Mouse (Mus musculus): ENCODE results near the gene Snrnp70. TPM values are rescaled to one million over a fixed set of nuclear protein-coding genes. Genes with fewer than 3 reads are reported as not detected.
"Not testable (repeated sequence)": the region's sequence is repeated elsewhere in the genome, so short reads cannot be mapped to it uniquely, and the experiment has no call there.

Snrnp70 gene
- polyA plus RNA-seq, 1 experiment from 2014 or later = 62.0 TPM

- ATAC-seq (ENCODE audit: low FRiP score) = no peak
- Histone ChIP-seq H3K9me3 (ENCODE audit: control insufficient read depth, low read length) (no peaks in the 10 kb centered on the region), H3K4me1 (ENCODE audit: control insufficient read depth, insufficient read depth, low read length) (peaks cover 16% of the 10 kb centered on the region), H3K4me2 (no peak overlapping the region), H3K9ac (ENCODE audit: low read length) (no peak overlapping the region), H3K4me3 (ENCODE audit: low read depth, low read length) (no peak overlapping the region), H3K36me3 (ENCODE audit: control insufficient read depth, insufficient read depth, low read length) (no peaks in the 10 kb centered on the region), H3K27me3 (ENCODE audit: control insufficient read depth, insufficient read depth, low read length) (peaks cover 35% of the 10 kb centered on the region), H3K27ac (ENCODE audit: low read depth, low read length) (no peak overlapping the region)
- 81% methylated on average over 2 of the region's 2 CpGs for WGBS
- no peak for DNase-seq (ENCODE audit: low spot score, missing footprints)
Observed at GRCm38 (mm10) chr7:45363983-45364382, 31.6 kb downstream of the Snrnp70 start.

- no peak overlapping the region for H3K4me2 ChIP-seq
- H3K4me1 ChIP-seq (ENCODE audit: control insufficient read depth, insufficient read depth, low read length) = peaks cover 12% of the 10 kb centered on the region
- no peak overlapping the region for H3K27ac ChIP-seq (ENCODE audit: low read depth, low read length)
- no peak overlapping the region for H3K4me3 ChIP-seq (ENCODE audit: low read depth, low read length)
- no peak for ATAC-seq (ENCODE audit: low FRiP score)
- no peaks in the 10 kb centered on the region for H3K9me3 ChIP-seq (ENCODE audit: control insufficient read depth, low read length)
- no peaks in the 10 kb centered on the region for H3K36me3 ChIP-seq (ENCODE audit: control insufficient read depth, insufficient read depth, low read length)
- DNase-seq (ENCODE audit: low spot score, missing footprints) = peak; percentile 87
- 5% methylated on average over 13 of the region's 13 CpGs for WGBS
- peaks cover 24% of the 10 kb centered on the region for H3K27me3 ChIP-seq (ENCODE audit: control insufficient read depth, insufficient read depth, low read length)
- H3K9ac ChIP-seq (ENCODE audit: low read length) = no peak overlapping the region
Observed at GRCm38 (mm10) chr7:45362801-45363200, 32.7 kb downstream of the Snrnp70 start.

GRCm38 (mm10) chr7:45361243-45361804 lies 34.2 kb downstream of the Snrnp70 start:
- Histone ChIP-seq H3K36me3 (ENCODE audit: control insufficient read depth, insufficient read depth, low read length) (no peaks in the 10 kb centered on the region), H3K9ac (ENCODE audit: low read length) (peak overlapping the region; percentile 65), H3K4me1 (ENCODE audit: control insufficient read depth, insufficient read depth, low read length) (peaks cover 10% of the 10 kb centered on the region), H3K9me3 (ENCODE audit: control insufficient read depth, low read length) (no peaks in the 10 kb centered on the region), H3K4me3 (ENCODE audit: low read depth, low read length) (peak overlapping the region; percentile 40), H3K4me2 (peak overlapping the region; percentile 76), H3K27me3 (ENCODE audit: control insufficient read depth, insufficient read depth, low read length) (peaks cover 24% of the 10 kb centered on the region), H3K27ac (ENCODE audit: low read depth, low read length) (no peak overlapping the region)
- under 1% methylated on average over 43 of the region's 43 CpGs for WGBS
- ATAC-seq (ENCODE audit: low FRiP score) (peak; percentile 89), DNase-seq (ENCODE audit: low spot score, missing footprints) (peak; percentile 98)

- H3K9me3 ChIP-seq (ENCODE audit: control insufficient read depth, low read length) = no peaks in the 10 kb centered on the region
- no peak overlapping the region for H3K4me3 ChIP-seq (ENCODE audit: low read depth, low read length)
- ATAC-seq (ENCODE audit: low FRiP score) (no peak), DNase-seq (ENCODE audit: low spot score, missing footprints) (no peak)
- H3K4me1 ChIP-seq (ENCODE audit: control insufficient read depth, insufficient read depth, low read length) = peaks cover 6% of the 10 kb centered on the region
- no peaks in the 10 kb centered on the region for H3K36me3 ChIP-seq (ENCODE audit: control insufficient read depth, insufficient read depth, low read length)
- WGBS = 54% methylated on average over 18 of the region's 18 CpGs
- no peak overlapping the region for H3K9ac ChIP-seq (ENCODE audit: low read length)
- H3K27me3 ChIP-seq (ENCODE audit: control insufficient read depth, insufficient read depth, low read length) = peaks cover 23% of the 10 kb centered on the region
- no peak overlapping the region for H3K27ac ChIP-seq (ENCODE audit: low read depth, low read length)
- H3K4me2 ChIP-seq = no peak overlapping the region; the same call in 1 of the 2 replicates
Observed at GRCm38 (mm10) chr7:45360404-45361125, 35.0 kb downstream of the Snrnp70 start.

- H3K4me3 ChIP-seq (ENCODE audit: low read depth, low read length); H3K9ac ChIP-seq (ENCODE audit: low read length); DNase-seq (ENCODE audit: low spot score, missing footprints); H3K9me3 ChIP-seq (ENCODE audit: control insufficient read depth, low read length); H3K36me3 ChIP-seq (ENCODE audit: control insufficient read depth, insufficient read depth, low read length); H3K27ac ChIP-seq (ENCODE audit: low read depth, low read length); ATAC-seq (ENCODE audit: low FRiP score); H3K4me2 ChIP-seq; H3K4me1 ChIP-seq (ENCODE audit: control insufficient read depth, insufficient read depth, low read length): not testable (repeated sequence)
- WGBS = 54% methylated on average over 9 of the region's 11 CpGs
- H3K27me3 ChIP-seq (ENCODE audit: control insufficient read depth, insufficient read depth, low read length) = peaks cover 17% of the 10 kb centered on the region
Observed at GRCm38 (mm10) chr7:45359081-45359480, 36.5 kb downstream of the Snrnp70 start.

- no peak for ATAC-seq (ENCODE audit: low FRiP score)
- H3K9ac ChIP-seq (ENCODE audit: low read length) = no peak overlapping the region
- H3K9me3 ChIP-seq (ENCODE audit: control insufficient read depth, low read length) = no peaks in the 10 kb centered on the region
- H3K27ac ChIP-seq (ENCODE audit: low read depth, low read length) = no peak overlapping the region
- H3K4me1 ChIP-seq (ENCODE audit: control insufficient read depth, insufficient read depth, low read length) = no peaks in the 10 kb centered on the region
- no peak overlapping the region for H3K4me3 ChIP-seq (ENCODE audit: low read depth, low read length)
- no peak overlapping the region for H3K4me2 ChIP-seq
- DNase-seq (ENCODE audit: low spot score, missing footprints) = no peak
- peaks cover 3% of the 10 kb centered on the region; the same call in 1 of the 2 replicates for H3K27me3 ChIP-seq (ENCODE audit: control insufficient read depth, insufficient read depth, low read length)
- H3K36me3 ChIP-seq (ENCODE audit: control insufficient read depth, insufficient read depth, low read length) = no peaks in the 10 kb centered on the region
- 58% methylated on average over 13 of the region's 13 CpGs for WGBS
Observed at GRCm38 (mm10) chr7:45356087-45356486, 39.5 kb downstream of the Snrnp70 start.

- H3K27me3 ChIP-seq (ENCODE audit: control insufficient read depth, insufficient read depth, low read length) = peaks cover 3% of the 10 kb centered on the region; the same call in 1 of the 2 replicates
- no peaks in the 10 kb centered on the region for H3K36me3 ChIP-seq (ENCODE audit: control insufficient read depth, insufficient read depth, low read length)
- DNase-seq (ENCODE audit: low spot score, missing footprints) (no peak), ATAC-seq (ENCODE audit: low FRiP score) (no peak)
- no peak overlapping the region for H3K4me3 ChIP-seq (ENCODE audit: low read depth, low read length)
- H3K9me3 ChIP-seq (ENCODE audit: control insufficient read depth, low read length) = no peaks in the 10 kb centered on the region
- 79% methylated on average over 15 of the region's 15 CpGs for WGBS
- H3K4me2 ChIP-seq = no peak overlapping the region
- H3K9ac ChIP-seq (ENCODE audit: low read length) = no peak overlapping the region
- H3K27ac ChIP-seq (ENCODE audit: low read depth, low read length) = no peak overlapping the region
- no peaks in the 10 kb centered on the region for H3K4me1 ChIP-seq (ENCODE audit: control insufficient read depth, insufficient read depth, low read length)
Observed at GRCm38 (mm10) chr7:45355318-45356020, 40.1 kb downstream of the Snrnp70 start.

GRCm38 (mm10) chr7:45353041-45353440 lies 42.5 kb downstream of the Snrnp70 start:
- Histone ChIP-seq H3K4me1 (ENCODE audit: control insufficient read depth, insufficient read depth, low read length) (no peaks in the 10 kb centered on the region), H3K27me3 (ENCODE audit: control insufficient read depth, insufficient read depth, low read length) (no peaks in the 10 kb centered on the region), H3K4me3 (ENCODE audit: low read depth, low read length) (no peak overlapping the region), H3K9ac (ENCODE audit: low read length) (no peak overlapping the region), H3K4me2 (no peak overlapping the region), H3K9me3 (ENCODE audit: control insufficient read depth, low read length) (no peaks in the 10 kb centered on the region), H3K27ac (ENCODE audit: low read depth, low read length) (no peak overlapping the region), H3K36me3 (ENCODE audit: control insufficient read depth, insufficient read depth, low read length) (no peaks in the 10 kb centered on the region)
- ATAC-seq (ENCODE audit: low FRiP score) (no peak), DNase-seq (ENCODE audit: low spot score, missing footprints) (no peak)
- 18% methylated on average over 5 of the region's 5 CpGs for WGBS

- WGBS = 74% methylated on average over 13 of the region's 13 CpGs
- no peak overlapping the region for H3K4me3 ChIP-seq (ENCODE audit: low read depth, low read length)
Observed at GRCm38 (mm10) chr7:45346905-45347304, 48.6 kb downstream of the Snrnp70 start.

More at GRCm38 (mm10) chr7:45346905-45347304, 48.6 kb downstream of the Snrnp70 start:
- no peaks in the 10 kb centered on the region for H3K9me3 ChIP-seq (ENCODE audit: control insufficient read depth, low read length)
- no peak overlapping the region for H3K9ac ChIP-seq (ENCODE audit: low read length)
- no peaks in the 10 kb centered on the region; the same call in 1 of the 2 replicates for H3K36me3 ChIP-seq (ENCODE audit: control insufficient read depth, insufficient read depth, low read length)
- ATAC-seq (ENCODE audit: low FRiP score) (no peak), DNase-seq (ENCODE audit: low spot score, missing footprints) (no peak)
- H3K27me3 ChIP-seq (ENCODE audit: control insufficient read depth, insufficient read depth, low read length) = no peaks in the 10 kb centered on the region
- no peaks in the 10 kb centered on the region for H3K4me1 ChIP-seq (ENCODE audit: control insufficient read depth, insufficient read depth, low read length)
- H3K4me2 ChIP-seq = no peak overlapping the region
- no peak overlapping the region for H3K27ac ChIP-seq (ENCODE audit: low read depth, low read length)
